In genomic region chr15:63996998-63997704, GRCm38 (mm10) we compare ENCODE assay signal across 8 mouse cellular contexts.
A peak's percentile ranks its signal among the peaks of the same experiment; 100 is the strongest.
DNase-seq lines count a peak whose midpoint lies in the region; ATAC-seq and TF ChIP-seq lines count a peak whose summit lies in the region.

No protein-coding gene starts in this region.

- peaks cover 17% of the 10 kb centered on the region for H3K4me1 ChIP-seq in lung, adult 2 months (ENCODE audit: control insufficient read depth, insufficient read depth, low read length)
- peaks cover 8% of the 10 kb centered on the region; the same call in 1 of the 2 replicates for H3K4me1 ChIP-seq in brown adipose tissue, adult 24 weeks (ENCODE audit: control insufficient read depth, insufficient read depth, insufficient read length, low read length)
- H3K4me1 ChIP-seq in forebrain, embryonic 14.5 days (ENCODE audit: control insufficient read depth, insufficient read depth, low read length): peaks cover 10% of the 10 kb centered on the region
- peaks cover 20% of the 10 kb centered on the region for H3K4me1 ChIP-seq in limb, embryonic 12.5 days (replicated peaks)

- H3K27me3 ChIP-seq in forebrain, embryonic 14.5 days (replicated peaks; ENCODE audit: control insufficient read depth, insufficient read depth, low read length): no peaks in the 10 kb centered on the region
- H3K27me3 ChIP-seq in limb, embryonic 12.5 days: no peaks in the 10 kb centered on the region

- TF ChIP-seq POLR2A in lung, adult 2 months (IDR thresholded peaks at IDR 0.05; ENCODE audit: borderline replicate concordance, extremely low read depth, low read depth, low read length): no peak

- H3K9me3 ChIP-seq in forebrain, embryonic 14.5 days (replicated peaks; ENCODE audit: control insufficient read depth, low read length): no peaks in the 10 kb centered on the region
- no peaks in the 10 kb centered on the region for H3K9me3 ChIP-seq in limb, embryonic 12.5 days

- DNase-seq in lung, adult 2 months: no peak
- DNase-seq in lung, postnatal 25 days (ENCODE audit: low spot score): no peak
- DNase-seq in forebrain, embryonic 14.5 days (ENCODE audit: low spot score): peak; percentile 39
- peak; percentile 70 for DNase-seq in neural tube, embryonic 10.5 days (ENCODE audit: extremely low spot score, low spot score)
- DNase-seq in adipocyte (ENCODE audit: low spot score): no peak

- no peaks in the 10 kb centered on the region for H3K36me3 ChIP-seq in forebrain, embryonic 14.5 days (ENCODE audit: control insufficient read depth, insufficient read depth, low read length)
- H3K36me3 ChIP-seq in limb, embryonic 12.5 days: no peaks in the 10 kb centered on the region

- peak overlapping the region; percentile 10; the same call in 1 of the 2 replicates for H3K27ac ChIP-seq in brown adipose tissue, adult 24 weeks (replicated peaks; ENCODE audit: low read depth, low read length)
- peak overlapping the region; percentile 94 for H3K27ac ChIP-seq in forebrain, embryonic 14.5 days (ENCODE audit: low read depth, low read length)
- peak overlapping the region; percentile 91 for H3K27ac ChIP-seq in limb, embryonic 12.5 days

- peak overlapping the region; percentile 93 for H3K4me3 ChIP-seq in lung, adult 2 months (replicated peaks; ENCODE audit: extremely low read depth, low read depth, low read length)
- peak overlapping the region; percentile 83 for H3K4me3 ChIP-seq in brown adipose tissue, adult 24 weeks (ENCODE audit: insufficient read depth, low read depth, low read length)
- peak overlapping the region; percentile 84 for H3K4me3 ChIP-seq in forebrain, embryonic 14.5 days (ENCODE audit: low read depth, low read length)
- H3K4me3 ChIP-seq in limb, embryonic 12.5 days (replicated peaks): peak overlapping the region; percentile 86

- no peak for TF ChIP-seq CTCF in lung, adult 2 months (IDR thresholded peaks at IDR 0.05; ENCODE audit: insufficient read depth, low read length)

- WGBS in lung, adult 2 months: 4% methylated on average over 24 of the region's 24 CpGs
- 3% methylated on average over 24 of the region's 24 CpGs for WGBS in forebrain, embryonic 14.5 days
- WGBS in limb, embryonic 12.5 days: 2% methylated on average over 24 of the region's 24 CpGs

- ATAC-seq in forebrain, embryonic 14.5 days: peak; percentile 9; the same call in 1 of the 2 replicates
- peak; percentile 12; the same call in 1 of the 2 replicates for ATAC-seq in limb, embryonic 12.5 days (ENCODE audit: insufficient number of reproducible peaks, insufficient read depth, low FRiP score, low TSS enrichment, low read depth)
- no peak for ATAC-seq in granulocyte monocyte progenitor cell, adult 5-6 weeks (replicated peaks; ENCODE audit: poor library complexity, severe bottlenecking)

- H3K9ac ChIP-seq in forebrain, embryonic 14.5 days (ENCODE audit: low read length): peak overlapping the region; percentile 95
- H3K9ac ChIP-seq in limb, embryonic 12.5 days (replicated peaks): peak overlapping the region; percentile 88

- H3K4me2 ChIP-seq in forebrain, embryonic 14.5 days (ENCODE audit: low read length): peak overlapping the region; percentile 71
- peak overlapping the region; percentile 65 for H3K4me2 ChIP-seq in limb, embryonic 12.5 days

Comparison
In these comparisons a context has a peak if more than half of its experiments do, and no peak if none do; other contexts are left out.
1. DNase-seq: peak in forebrain, embryonic 14.5 days (single experiment) and neural tube, embryonic 10.5 days (single experiment); none in lung, adult 2 months (single experiment), lung, postnatal 25 days (single experiment) and adipocyte (single experiment).
2. H3K27ac ChIP-seq: peak in every context shown above with its lines; median percentile 94 in forebrain, embryonic 14.5 days; 91 in limb, embryonic 12.5 days; 10 in brown adipose tissue, adult 24 weeks.
3. Peak in every context shown above with its lines, with median percentiles within 50 percentile points of each other: H3K4me3 ChIP-seq.